Mouse (Mus musculus) neural tube, embryonic 14.5 days (tissue): ENCODE measurements around the gene Nmur2. TPM values are rescaled to one million over a fixed set of nuclear protein-coding genes. Genes with fewer than 3 reads are reported as not detected.

Experiments
- ATAC-seq: fragments of 200-750 bp; cut with Nextera tagmentation; 2 replicates; pipeline ENCODE4 v1.8.0; 2017; ENCODE audit warnings: low read depth, mild to moderate bottlenecking, moderate TSS enrichment, moderate library complexity
- H3K27ac ChIP-seq: fragments of 300-500 bp; sonication (generic); 2 replicates; pipeline ENCODE4 v1.5.1; 2014; ENCODE audit warnings: low read depth, mild to moderate bottlenecking, control low read depth, low read length, moderate library complexity, mixed read lengths
- H3K27me3 ChIP-seq: fragments of 300-500 bp; sonication (generic); 2 replicates; pipeline ENCODE4 v1.6.1; 2014; ENCODE audit warnings: low read length; ENCODE audit not compliant: control insufficient read depth, insufficient read depth
- H3K36me3 ChIP-seq: fragments of 300-500 bp; sonication (generic); 2 replicates; pipeline ENCODE4 v1.6.1; 2014; ENCODE audit warnings: low read length, mixed read lengths; ENCODE audit not compliant: control insufficient read depth, insufficient read depth
- H3K4me1 ChIP-seq: fragments of 300-500 bp; sonication (generic); 2 replicates; pipeline ENCODE4 v1.6.1; 2014; ENCODE audit warnings: low read length; ENCODE audit not compliant: control insufficient read depth, insufficient read depth
- H3K4me2 ChIP-seq: fragments of 300-500 bp; sonication (generic); 2 replicates; pipeline ENCODE4 v1.6.1; 2014; ENCODE audit warnings: mild to moderate bottlenecking, low read depth, low read length, control low read depth
- H3K4me3 ChIP-seq: fragments of 300-500 bp; sonication (generic); 2 replicates; pipeline ENCODE4 v1.5.1; 2014; ENCODE audit warnings: low read depth, low read length, control low read depth, mixed read lengths
- H3K9ac ChIP-seq: fragments of 300-500 bp; sonication (generic); replicated peaks from 2 replicates; pipeline ENCODE4 v1.6.1; 2014; ENCODE audit warnings: low read depth, mild to moderate bottlenecking, control low read depth, low read length, mixed read lengths
- H3K9me3 ChIP-seq: fragments of 300-500 bp; sonication (generic); 2 replicates; pipeline ENCODE4 v1.6.1; 2016; ENCODE audit warnings: low read length; ENCODE audit not compliant: control insufficient read depth
- WGBS: fragments of 180-500 bp; shearing (Covaris S2); extraction: QIAGEN DNeasy Blood & Tissue Kit; methylation state at CpG from one replicate; pipeline ENCODE4 v1.1.7; 2014; 5-methylcytosine and 5-hydroxymethylcytosine counted together
- polyA plus RNA-seq: library from polyadenylated mRNA; unstranded; fragments of >200 nt; fragmentation: Nextera tagmentation; extraction: Ambion mirVana; gene quantifications from 2 replicates; pipeline ENCODE4 v1.2.1, GENCODE M21; 2014

The Nmur2 gene
- polyA plus RNA-seq, 1 experiment from 2014 or later, result 0.35 TPM

DNA sequence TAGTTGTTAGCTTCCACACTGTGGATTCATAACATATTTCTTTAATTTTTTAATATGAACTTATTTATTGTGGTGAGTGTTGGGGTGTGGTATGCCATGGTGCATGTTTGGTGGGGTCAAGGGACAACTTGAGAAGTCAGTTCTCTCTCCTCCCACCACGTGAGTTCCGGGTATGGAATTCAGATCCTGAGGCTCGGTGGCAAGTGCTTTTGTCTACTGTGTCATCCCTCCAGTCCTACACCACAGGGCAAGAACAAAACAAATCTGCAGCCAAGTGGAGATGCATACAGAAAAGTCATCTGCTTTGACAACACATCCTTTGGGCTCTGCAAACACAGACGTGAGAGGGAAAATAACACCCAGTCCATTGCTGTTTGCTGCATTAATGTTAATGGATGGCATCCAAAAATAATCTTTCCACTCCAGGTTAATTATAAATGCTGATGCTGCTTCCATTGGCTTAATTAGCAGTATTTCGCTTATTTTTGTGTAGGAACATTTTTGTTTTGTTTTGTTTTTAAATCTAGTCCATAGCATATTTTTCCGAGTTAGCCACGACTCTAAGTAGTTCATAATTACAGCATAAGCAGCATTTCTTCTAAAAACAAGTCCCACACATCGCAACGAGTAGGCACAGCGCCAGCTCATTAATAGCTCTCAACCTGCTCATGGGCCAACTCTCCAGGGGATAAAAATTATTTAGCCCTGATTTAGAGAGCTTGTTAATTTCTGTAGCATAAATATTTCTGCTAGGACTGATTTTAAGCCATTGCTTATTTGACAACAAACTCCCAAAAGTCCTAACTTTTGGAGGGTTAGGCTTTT is 14.9 kb downstream of the Nmur2 start:
- no peak overlapping the region for H3K27ac ChIP-seq

DNA sequence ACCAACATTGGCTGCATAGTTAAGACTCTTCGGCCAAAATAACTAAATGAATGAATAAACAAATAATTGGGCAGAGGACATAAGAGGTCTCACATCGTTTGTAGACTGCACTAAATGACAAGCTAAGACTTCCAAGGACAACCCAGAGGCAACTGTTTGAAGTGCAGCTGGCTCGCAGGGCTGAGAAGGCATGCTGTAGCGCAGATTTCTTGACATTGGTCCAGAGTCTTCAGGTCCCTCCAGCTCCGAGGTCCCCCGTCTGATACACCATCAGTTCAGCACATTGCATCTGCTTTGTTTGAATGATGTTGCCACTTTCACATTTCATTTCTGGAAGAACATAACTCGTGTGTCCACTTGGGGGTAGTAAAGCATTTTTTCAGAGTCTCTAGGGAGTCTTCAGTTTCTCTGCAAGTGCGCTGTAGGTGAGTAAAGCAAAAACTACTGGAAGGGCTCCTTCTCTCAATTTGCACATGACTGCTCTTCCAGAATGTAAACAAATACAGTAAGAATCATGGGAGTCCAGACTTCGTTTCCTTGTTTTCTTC is 27.2 kb downstream of the Nmur2 start:
- no peaks in the 10 kb centered on the region for H3K36me3 ChIP-seq
- H3K9ac ChIP-seq, result no peak overlapping the region
- H3K27me3 ChIP-seq, result no peaks in the 10 kb centered on the region
- H3K4me3 ChIP-seq, result no peak overlapping the region
- no peak for ATAC-seq
- no peak overlapping the region for H3K27ac ChIP-seq
- 53% methylated on average over 9 of the region's 9 CpGs for WGBS
- no peaks in the 10 kb centered on the region for H3K9me3 ChIP-seq
- H3K4me2 ChIP-seq, result no peak overlapping the region
- H3K4me1 ChIP-seq, result no peaks in the 10 kb centered on the region

More for the DNA sequence above, 14.9 kb downstream of the Nmur2 start:
- Histone ChIP-seq H3K4me1 (no peaks in the 10 kb centered on the region), H3K9ac (no peak overlapping the region), H3K4me2 (no peak overlapping the region), H3K27me3 (no peaks in the 10 kb centered on the region), H3K36me3 (no peaks in the 10 kb centered on the region), H3K9me3 (no peaks in the 10 kb centered on the region), H3K4me3 (no peak overlapping the region)
- no peak for ATAC-seq
- 63% methylated on average over 10 of the region's 10 CpGs for whole genome bisulfite sequencing

DNA sequence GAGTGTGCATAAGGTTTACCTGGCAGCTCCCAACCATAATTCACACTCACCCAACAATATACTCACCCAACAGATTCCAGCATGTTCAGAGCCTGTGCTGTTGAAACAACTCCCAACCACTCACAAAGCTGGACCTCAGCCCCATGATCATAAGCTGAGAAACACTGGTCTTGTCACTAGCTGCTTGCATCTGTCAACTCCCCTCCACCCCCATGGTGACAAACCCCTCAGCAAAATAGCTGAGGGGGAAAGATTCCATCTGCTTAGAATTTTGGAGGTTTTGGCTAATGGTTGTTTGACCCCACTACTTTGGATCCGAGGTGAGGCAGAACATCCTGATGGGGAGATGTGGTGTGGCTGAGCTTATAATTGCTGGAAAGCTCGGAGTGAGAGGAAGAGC is 28.4 kb downstream of the Nmur2 start:
- no peak overlapping the region for H3K4me2 ChIP-seq

DNA sequence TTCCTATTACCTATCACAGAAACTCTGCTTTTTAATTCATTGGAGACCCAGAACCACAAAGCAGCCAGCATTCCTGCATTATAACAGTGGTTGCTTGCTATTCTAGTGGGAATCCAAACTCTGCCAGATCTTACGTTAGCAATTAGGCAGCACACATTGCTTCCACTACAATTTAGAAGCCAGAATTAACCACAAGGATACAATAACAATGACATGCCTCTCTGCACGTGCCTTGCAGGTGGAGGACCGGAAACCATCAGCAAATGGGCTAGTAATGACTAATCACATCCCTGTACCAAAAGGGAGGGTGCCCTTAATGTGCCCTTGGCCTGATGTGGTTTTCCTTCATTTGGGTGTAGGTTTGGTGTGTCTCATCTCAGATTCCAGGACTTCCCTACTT is 32.5 kb downstream of the Nmur2 start:
- no peak for ATAC-seq
- no peak overlapping the region for H3K27ac ChIP-seq
- H3K4me2 ChIP-seq, result no peak overlapping the region
- WGBS, result 56% methylated on average over 3 of the region's 3 CpGs
- H3K27me3 ChIP-seq, result no peaks in the 10 kb centered on the region
- no peaks in the 10 kb centered on the region for H3K4me1 ChIP-seq
- no peak overlapping the region for H3K4me3 ChIP-seq
- H3K9ac ChIP-seq, result no peak overlapping the region
- H3K36me3 ChIP-seq, result no peaks in the 10 kb centered on the region
- no peaks in the 10 kb centered on the region for H3K9me3 ChIP-seq

More for the DNA sequence above, 28.4 kb downstream of the Nmur2 start:
- no peak for ATAC-seq
- H3K9ac ChIP-seq, result no peak overlapping the region
- no peak overlapping the region for H3K27ac ChIP-seq
- no peaks in the 10 kb centered on the region for H3K36me3 ChIP-seq
- H3K27me3 ChIP-seq, result no peaks in the 10 kb centered on the region
- H3K4me3 ChIP-seq, result no peak overlapping the region
- 77% methylated on average over 2 of the region's 2 CpGs for WGBS
- H3K4me1 ChIP-seq, result no peaks in the 10 kb centered on the region
- H3K9me3 ChIP-seq, result no peaks in the 10 kb centered on the region

DNA sequence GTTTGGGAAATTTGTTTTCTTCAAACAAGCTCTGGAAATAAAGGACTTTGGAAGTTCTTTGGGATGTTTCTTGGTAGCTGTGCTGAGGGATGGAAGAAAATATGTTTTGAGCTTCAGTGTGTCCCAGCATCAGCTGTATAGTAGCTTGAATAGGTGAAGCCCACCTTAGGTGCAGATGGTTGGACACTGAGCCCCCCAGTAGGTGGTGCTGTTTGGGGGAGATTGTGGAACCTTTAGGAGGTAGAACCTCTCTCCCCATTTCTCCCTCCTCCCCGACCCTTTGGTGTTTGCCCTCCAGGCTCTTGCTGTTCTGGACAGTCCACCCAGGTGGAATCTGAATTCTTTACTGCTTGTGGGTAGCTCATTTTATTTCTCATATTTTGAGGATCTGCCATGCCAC is 48.0 kb downstream of the Nmur2 start:
- WGBS, result 77% methylated on average over 1 of the region's 1 CpGs

DNA sequence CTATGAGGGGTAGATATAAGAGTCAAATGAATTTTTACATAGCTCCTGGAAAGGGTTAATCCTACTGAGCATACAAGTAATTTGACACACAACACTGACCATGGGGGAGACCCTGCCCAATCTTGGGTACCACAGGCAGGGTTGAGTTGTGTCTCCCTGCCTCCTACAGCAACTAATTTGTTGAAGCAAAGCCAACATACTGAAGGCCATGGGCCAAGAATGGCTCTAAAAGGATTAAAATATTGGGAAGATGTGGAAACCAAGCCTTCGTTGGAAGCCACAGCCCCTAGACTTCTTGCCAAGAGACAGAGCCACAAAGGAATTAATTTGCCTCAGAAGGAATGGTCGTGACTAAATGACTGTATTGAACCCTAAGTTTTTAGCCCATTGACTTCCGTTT is 48.7 kb downstream of the Nmur2 start:
- H3K27me3 ChIP-seq, result no peaks in the 10 kb centered on the region
- WGBS, result 53% methylated on average over 3 of the region's 3 CpGs

More for the DNA sequence above, 48.0 kb downstream of the Nmur2 start:
- H3K9ac ChIP-seq, result no peak overlapping the region
- H3K4me2 ChIP-seq, result no peak overlapping the region
- ATAC-seq, result no peak
- no peaks in the 10 kb centered on the region for H3K36me3 ChIP-seq
- no peaks in the 10 kb centered on the region for H3K4me1 ChIP-seq
- no peaks in the 10 kb centered on the region for H3K9me3 ChIP-seq
- no peaks in the 10 kb centered on the region for H3K27me3 ChIP-seq
- no peak overlapping the region for H3K27ac ChIP-seq
- H3K4me3 ChIP-seq, result no peak overlapping the region

DNA sequence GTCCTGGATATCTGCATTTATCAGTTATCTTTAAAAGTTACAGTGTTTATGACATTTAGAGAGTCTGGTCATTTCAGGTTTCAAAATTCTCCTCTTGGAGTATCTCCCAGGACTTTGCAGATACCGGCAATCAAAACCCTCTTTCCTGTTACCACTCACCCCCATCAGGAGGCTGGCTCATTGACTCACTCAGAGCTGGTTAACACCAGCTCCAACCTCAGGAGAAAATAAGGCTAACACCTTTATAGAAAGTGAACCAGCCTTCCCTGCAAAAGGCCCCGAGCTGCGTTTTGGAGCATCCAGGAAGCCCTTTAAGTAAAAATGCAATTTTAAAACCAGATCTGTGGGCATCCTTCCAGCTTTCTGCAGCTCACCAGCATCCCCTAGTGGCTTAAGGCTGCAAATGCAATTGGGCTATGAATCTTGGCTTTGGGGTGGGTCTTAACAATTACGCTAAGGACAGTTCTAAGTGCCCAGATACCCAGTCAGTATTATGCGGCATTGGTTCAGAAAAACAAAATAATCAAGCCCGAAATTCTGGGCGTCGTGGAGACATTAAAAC is 49.2 kb downstream of the Nmur2 start:
- Histone ChIP-seq H3K9me3 (no peaks in the 10 kb centered on the region), H3K27ac (no peak overlapping the region), H3K36me3 (no peaks in the 10 kb centered on the region), H3K4me3 (no peak overlapping the region), H3K27me3 (no peaks in the 10 kb centered on the region), H3K9ac (no peak overlapping the region), H3K4me1 (no peaks in the 10 kb centered on the region), H3K4me2 (no peak overlapping the region)
- ATAC-seq, result peak; percentile 28; the same call in 1 of the 2 replicates
- 8% methylated on average over 8 of the region's 8 CpGs for WGBS

More for the DNA sequence above, 48.7 kb downstream of the Nmur2 start:
- no peak for ATAC-seq
- no peaks in the 10 kb centered on the region for H3K36me3 ChIP-seq
- H3K4me3 ChIP-seq, result no peak overlapping the region
- H3K4me2 ChIP-seq, result no peak overlapping the region
- no peaks in the 10 kb centered on the region for H3K9me3 ChIP-seq
- no peaks in the 10 kb centered on the region for H3K4me1 ChIP-seq
- H3K27ac ChIP-seq, result no peak overlapping the region
- no peak overlapping the region for H3K9ac ChIP-seq

DNA sequence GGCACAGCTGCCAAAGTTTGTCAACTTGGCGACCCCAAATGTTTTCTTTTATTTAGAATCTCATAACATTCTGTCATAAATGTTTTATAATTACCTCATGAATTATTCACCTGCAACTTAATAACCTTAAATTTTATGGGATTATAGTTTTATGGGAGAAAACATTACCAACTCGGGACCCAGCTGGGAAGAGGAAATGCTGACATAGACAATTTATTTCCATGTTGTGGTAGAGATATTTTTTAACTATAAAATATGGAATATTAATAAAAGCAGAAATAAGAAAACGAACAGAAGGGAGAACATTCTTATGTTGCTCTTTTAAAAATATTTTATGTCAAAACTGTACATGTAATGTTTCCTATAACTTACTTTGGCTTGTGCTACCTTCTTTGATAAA is 56.2 kb downstream of the Nmur2 start:
- ATAC-seq, result no peak
- Histone ChIP-seq H3K27ac (no peak overlapping the region), H3K4me3 (no peak overlapping the region), H3K9ac (no peak overlapping the region), H3K4me1 (no peaks in the 10 kb centered on the region), H3K27me3 (no peaks in the 10 kb centered on the region), H3K36me3 (no peaks in the 10 kb centered on the region), H3K9me3 (no peaks in the 10 kb centered on the region), H3K4me2 (no peak overlapping the region)
- 51% methylated on average over 3 of the region's 3 CpGs for WGBS

DNA sequence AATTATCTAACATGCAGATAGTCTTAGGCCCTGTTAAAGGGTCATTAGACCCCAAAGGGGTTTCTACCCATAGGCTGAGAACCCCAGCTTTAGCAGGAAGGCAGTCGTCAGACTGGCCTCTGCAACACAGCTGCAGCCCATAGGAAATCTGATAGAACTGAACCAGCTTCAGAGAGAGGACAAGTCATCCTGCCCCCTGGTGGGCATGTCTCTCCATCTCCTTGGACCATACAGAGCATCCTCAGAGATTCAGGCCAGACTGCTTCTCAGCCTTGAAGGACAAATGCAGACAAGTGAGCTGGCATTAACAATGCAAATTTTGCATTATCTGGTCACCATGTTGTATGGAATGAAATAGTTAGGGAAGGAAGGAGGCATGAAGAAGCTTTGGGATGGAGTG is 59.2 kb downstream of the Nmur2 start:
- Histone ChIP-seq H3K9me3 (no peaks in the 10 kb centered on the region), H3K9ac (no peak overlapping the region), H3K4me3 (no peak overlapping the region), H3K27ac (no peak overlapping the region), H3K4me2 (no peak overlapping the region), H3K36me3 (no peaks in the 10 kb centered on the region), H3K27me3 (no peaks in the 10 kb centered on the region), H3K4me1 (no peaks in the 10 kb centered on the region)
- WGBS, result 56% methylated on average over 1 of the region's 1 CpGs
- ATAC-seq, result no peak
